Mouse (Mus musculus) heart, embryonic 10.5 days (tissue): ENCODE results near the gene Disc1. TPM values are rescaled to one million over a fixed set of nuclear protein-coding genes. Genes with fewer than 3 reads are reported as not detected.

Experiments used
- DNase-seq: peaks from one replicate; pipeline ENCODE4 v3.0.0-alpha.2; 2017; ENCODE audit warnings: low spot score
- H3K27ac ChIP-seq: fragments of 300-500 bp; sonication (generic); 2 replicates; pipeline ENCODE4 v1.5.1; 2016; ENCODE audit warnings: mild to moderate bottlenecking
- H3K27me3 ChIP-seq: fragments of 300-500 bp; sonication (generic); 2 replicates; pipeline ENCODE4 v1.6.1; 2016; ENCODE audit warnings: mild to moderate bottlenecking; ENCODE audit not compliant: poor library complexity, insufficient read depth, severe bottlenecking
- H3K36me3 ChIP-seq: fragments of 300-500 bp; sonication (generic); 2 replicates; pipeline ENCODE4 v1.6.1; 2016; ENCODE audit warnings: mild to moderate bottlenecking, moderate library complexity
- H3K4me1 ChIP-seq: fragments of 300-500 bp; sonication (generic); 2 replicates; pipeline ENCODE4 v1.6.1; 2016; ENCODE audit warnings: mild to moderate bottlenecking
- H3K4me3 ChIP-seq: fragments of 300-500 bp; sonication (generic); 2 replicates; pipeline ENCODE4 v1.5.1; 2016; ENCODE audit warnings: mild to moderate bottlenecking, moderate library complexity
- H3K9me3 ChIP-seq: fragments of 300-500 bp; sonication (generic); 2 replicates; pipeline ENCODE4 v1.6.1; 2016; ENCODE audit warnings: mild to moderate bottlenecking, moderate library complexity
- WGBS: fragments of 180-500 bp; shearing (Covaris S2); methylation state at CpG from one replicate; pipeline ENCODE4 v1.1.7; 2016; 5-methylcytosine and 5-hydroxymethylcytosine counted together
- polyA plus RNA-seq: library from polyadenylated mRNA; unstranded; fragments of >200 nt; fragmentation: Nextera tagmentation; extraction: Ambion mirVana; gene quantifications from 2 replicates; pipeline ENCODE4 v1.2.1, GENCODE M21; 2016

Disc1 gene
- polyA plus RNA-seq = 2.6 and 2.8 TPM in 2 replicates

DNA sequence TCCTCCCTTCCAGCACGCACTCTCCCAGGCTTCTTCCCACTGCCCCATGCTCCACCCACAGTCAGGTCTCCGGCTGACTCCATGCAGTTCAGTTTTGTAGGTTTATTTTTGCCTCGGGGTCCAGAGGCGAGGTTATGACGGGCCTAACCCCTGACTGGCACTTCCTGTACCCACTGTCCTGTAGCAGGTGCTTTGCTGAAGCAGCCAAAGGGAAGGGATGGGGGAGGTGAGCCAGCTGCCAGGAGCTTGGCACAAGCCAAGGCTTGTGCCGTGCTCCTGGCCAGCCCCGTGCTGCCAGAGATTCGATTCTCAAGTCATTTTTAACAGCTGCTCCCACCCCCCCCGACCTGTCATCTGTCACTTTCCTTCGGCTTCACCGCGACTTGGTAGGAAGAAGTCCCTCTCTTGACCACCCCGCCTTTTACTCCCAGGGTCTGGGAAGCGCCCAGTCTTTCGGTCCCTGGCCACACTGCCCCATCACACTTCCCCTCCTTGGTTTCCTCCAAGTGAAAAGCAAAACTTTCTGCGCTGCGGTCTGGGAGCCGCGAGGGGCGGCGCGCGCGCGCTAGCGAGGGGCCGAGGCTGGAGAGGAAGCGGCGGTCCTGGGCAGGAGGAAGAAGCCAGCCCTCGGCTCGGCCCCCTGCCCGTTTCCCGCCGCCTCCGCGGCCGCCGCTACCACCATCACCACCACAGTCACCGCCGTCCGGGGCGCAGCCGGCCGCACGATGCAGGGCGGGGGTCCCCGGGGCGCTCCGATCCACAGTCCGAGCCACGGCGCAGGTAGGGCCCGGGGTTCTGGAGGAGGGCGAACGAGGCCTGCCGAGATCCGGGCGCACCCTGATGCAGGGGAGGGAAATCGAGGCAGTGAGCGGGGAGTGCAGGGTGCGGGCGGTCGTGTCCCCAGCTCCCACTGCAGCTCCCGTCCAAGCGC is at the start of gene Disc1:
Gene Disc1 (plus strand): TSS at position 691 of the 931 bp plus-strand sequence.
- H3K36me3 ChIP-seq = no peaks in the 10 kb centered on the region
- no peaks in the 10 kb centered on the region for H3K9me3 ChIP-seq
- H3K27ac ChIP-seq = peak within 1 kb of the TSS; percentile 91
- H3K4me3 ChIP-seq = peak within 1 kb of the TSS; percentile 87
- no peak for DNase-seq
- 2% methylated on average over 64 of the region's 65 CpGs for WGBS
- peaks cover 39% of the 10 kb centered on the region for H3K27me3 ChIP-seq
- H3K4me1 ChIP-seq = peaks cover 10% of the 10 kb centered on the region

DNA sequence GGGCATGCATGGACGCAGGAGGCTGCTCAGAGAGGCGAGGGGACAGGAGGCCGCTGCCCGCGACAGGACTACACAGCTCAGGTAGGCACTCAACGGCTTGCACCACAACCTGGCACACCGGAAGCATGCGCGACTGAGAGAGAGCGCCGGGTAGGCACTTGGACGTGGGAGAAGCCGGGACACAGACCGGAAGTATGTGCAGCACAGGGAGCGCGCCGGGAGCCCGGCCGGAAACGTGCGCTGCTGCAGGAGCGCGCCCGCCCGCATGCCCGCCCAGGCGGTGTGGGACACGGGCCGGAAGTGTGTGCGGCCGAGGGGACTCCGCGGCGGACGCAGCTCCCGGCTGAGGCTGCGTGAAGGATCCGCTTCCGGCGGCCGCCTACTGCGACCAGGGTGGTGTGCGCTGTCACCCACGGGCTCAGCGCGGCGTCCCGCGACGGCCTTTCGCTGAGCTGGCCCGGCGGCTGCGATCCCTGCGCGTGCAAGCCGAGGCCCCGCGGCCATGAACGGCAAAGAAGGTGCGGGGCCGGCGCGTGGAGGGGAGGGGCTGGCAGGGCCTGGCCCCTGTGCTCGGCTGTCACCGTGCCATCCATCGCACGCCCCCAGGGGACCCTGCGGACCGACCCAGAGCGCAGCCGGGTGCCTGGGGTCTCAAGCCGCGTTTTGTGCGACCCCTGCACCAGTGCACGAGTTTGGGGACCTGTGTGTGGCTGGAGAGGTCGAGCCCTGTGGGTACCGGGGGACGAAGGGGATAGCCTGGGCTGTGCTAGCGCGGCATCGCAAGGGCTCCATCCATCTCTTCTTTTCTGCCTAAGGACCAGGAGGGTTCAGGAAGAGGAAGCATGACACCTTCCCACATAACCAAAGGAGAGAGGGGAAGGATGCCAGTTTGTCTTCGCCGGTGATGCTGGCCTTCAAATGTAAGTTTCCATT is 41.0 kb upstream of the Disc1 start, which contains the start of gene Tsnax:
Gene Tsnax (plus strand): TSS at position 303 of the 933 bp plus-strand sequence.
- peaks cover 30% of the 10 kb centered on the region for H3K36me3 ChIP-seq
- 3% methylated on average over 84 of the region's 84 CpGs for WGBS

DNA sequence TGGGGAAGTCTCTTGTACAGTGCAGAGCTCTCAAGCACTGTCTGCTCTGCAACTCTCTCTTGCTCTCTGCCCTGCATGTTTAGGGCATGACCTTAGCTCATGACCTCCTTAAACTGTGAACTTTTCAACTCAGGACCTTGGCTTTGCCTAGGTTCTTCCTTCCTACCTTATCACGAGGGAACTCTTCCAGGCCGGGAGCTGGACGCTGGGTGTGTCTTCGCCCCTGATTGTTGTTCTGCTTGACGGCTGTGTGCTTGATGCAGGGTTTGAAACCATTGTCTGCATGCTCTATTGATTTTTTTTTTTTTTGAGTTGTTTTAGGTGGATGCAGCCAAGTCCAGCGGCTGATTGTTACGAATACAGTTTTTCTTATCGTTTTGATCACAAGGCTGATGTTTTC is 29.9 kb upstream of the Disc1 start:
- no peak for DNase-seq
- H3K27me3 ChIP-seq = no peaks in the 10 kb centered on the region
- WGBS = 80% methylated on average over 8 of the region's 8 CpGs
- H3K4me3 ChIP-seq = no peak overlapping the region
- H3K27ac ChIP-seq = no peak overlapping the region
- peaks cover 63% of the 10 kb centered on the region for H3K36me3 ChIP-seq
- no peaks in the 10 kb centered on the region for H3K4me1 ChIP-seq
- H3K9me3 ChIP-seq = no peaks in the 10 kb centered on the region

More for the DNA sequence above, 41.0 kb upstream of the Disc1 start, which contains the start of gene Tsnax:
- H3K27ac ChIP-seq = peak within 1 kb of the TSS; percentile 95
- no peaks in the 10 kb centered on the region for H3K9me3 ChIP-seq
- H3K4me1 ChIP-seq = peaks cover 11% of the 10 kb centered on the region; the same call in 1 of the 2 replicates
- 0 out of 2 replicates have a peak, but pooled peaks cover 4% of the 10 kb centered on the region for H3K27me3 ChIP-seq
- DNase-seq = peak; percentile 95
- peak within 1 kb of the TSS; percentile 99 for H3K4me3 ChIP-seq

DNA sequence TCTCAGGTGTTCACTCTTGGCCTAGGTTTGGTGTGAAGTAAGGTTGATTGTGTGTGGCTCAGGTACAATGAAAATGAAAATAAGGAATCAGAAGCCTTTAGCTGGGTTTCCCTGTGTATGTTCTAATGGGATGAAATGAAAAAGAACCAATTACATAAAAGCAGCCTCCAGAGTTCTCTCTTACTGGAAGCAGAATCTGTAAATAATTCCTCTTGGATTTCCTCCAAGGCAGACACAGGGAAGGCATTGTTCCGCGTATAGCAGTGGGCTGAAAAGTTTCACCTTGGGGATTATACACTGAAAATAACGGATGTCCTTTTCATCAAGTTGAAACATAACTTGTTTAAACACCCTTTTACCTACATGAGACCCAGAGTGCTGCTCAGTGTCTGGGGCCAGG is 26.8 kb upstream of the Disc1 start:
- Histone ChIP-seq H3K4me3 (no peak overlapping the region), H3K27me3 (no peaks in the 10 kb centered on the region)
- 85% methylated on average over 3 of the region's 3 CpGs for WGBS

DNA sequence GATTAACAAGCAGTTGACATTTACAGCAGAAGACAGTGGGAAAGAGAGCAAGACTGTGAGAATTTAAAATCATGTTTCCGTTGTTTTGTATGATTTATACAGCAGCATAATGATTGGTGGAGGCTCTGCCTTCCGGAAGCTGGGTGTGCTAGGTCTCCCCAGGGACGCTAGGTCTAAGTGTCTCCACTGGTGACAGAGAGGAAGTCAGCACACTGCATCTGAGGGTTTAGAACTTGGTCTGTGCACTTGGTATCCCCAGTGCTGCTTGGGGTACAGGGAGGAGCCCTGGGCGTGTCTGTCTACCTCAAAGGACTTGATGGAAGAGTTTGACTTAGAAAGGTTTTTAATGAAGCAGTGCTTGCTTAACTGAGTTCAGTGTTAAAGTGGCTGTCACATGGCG is 25.2 kb upstream of the Disc1 start:
- Histone ChIP-seq H3K36me3 (peaks cover 96% of the 10 kb centered on the region), H3K4me1 (no peaks in the 10 kb centered on the region; the same call in 1 of the 2 replicates), H3K27me3 (no peaks in the 10 kb centered on the region), H3K27ac (no peak overlapping the region), H3K4me3 (no peak overlapping the region), H3K9me3 (no peaks in the 10 kb centered on the region)
- DNase-seq = no peak
- WGBS = 93% methylated on average over 5 of the region's 5 CpGs

More for the DNA sequence above, 26.8 kb upstream of the Disc1 start:
- H3K27ac ChIP-seq = no peak overlapping the region
- H3K36me3 ChIP-seq = peaks cover 83% of the 10 kb centered on the region
- no peak for DNase-seq
- no peaks in the 10 kb centered on the region for H3K4me1 ChIP-seq
- H3K9me3 ChIP-seq = no peaks in the 10 kb centered on the region

DNA sequence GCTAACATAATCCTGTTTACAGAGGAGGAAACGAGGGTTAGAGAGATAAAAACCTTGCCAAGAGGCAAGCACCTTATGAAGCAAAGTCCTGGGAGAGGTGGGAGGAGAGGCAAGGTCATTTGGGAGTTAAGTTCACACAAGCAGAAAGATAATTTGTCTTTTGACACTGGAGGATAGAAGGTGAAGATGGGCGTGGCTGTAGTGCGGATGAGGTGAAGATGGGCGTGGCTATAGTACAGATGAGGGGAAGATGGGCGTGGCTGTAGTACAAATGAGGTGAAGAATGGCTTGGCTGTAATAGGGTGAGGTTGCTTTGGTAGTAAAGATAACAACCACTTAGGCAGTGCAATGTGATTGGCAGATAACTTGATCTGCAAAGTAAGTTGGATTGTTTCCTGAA is 22.7 kb upstream of the Disc1 start:
- Histone ChIP-seq H3K36me3 (peaks cover 85% of the 10 kb centered on the region), H3K9me3 (no peaks in the 10 kb centered on the region), H3K27me3 (no peaks in the 10 kb centered on the region), H3K27ac (no peak overlapping the region), H3K4me1 (no peaks in the 10 kb centered on the region; the same call in 1 of the 2 replicates), H3K4me3 (no peak overlapping the region)
- 73% methylated on average over 5 of the region's 5 CpGs for WGBS
- DNase-seq = no peak

- peak; percentile 81 for DNase-seq
- no peak overlapping the region for H3K27ac ChIP-seq
- H3K27me3 ChIP-seq = no peaks in the 10 kb centered on the region
- no peaks in the 10 kb centered on the region for H3K9me3 ChIP-seq
- H3K4me3 ChIP-seq = no peak overlapping the region
- peaks cover 3% of the 10 kb centered on the region for H3K4me1 ChIP-seq
- 41% methylated on average over 8 of the region's 8 CpGs for WGBS
- H3K36me3 ChIP-seq = peaks cover 83% of the 10 kb centered on the region
Measured at GRCm38 (mm10) chr8:125034669-125035068, 19.3 kb upstream of the Disc1 start.

DNA sequence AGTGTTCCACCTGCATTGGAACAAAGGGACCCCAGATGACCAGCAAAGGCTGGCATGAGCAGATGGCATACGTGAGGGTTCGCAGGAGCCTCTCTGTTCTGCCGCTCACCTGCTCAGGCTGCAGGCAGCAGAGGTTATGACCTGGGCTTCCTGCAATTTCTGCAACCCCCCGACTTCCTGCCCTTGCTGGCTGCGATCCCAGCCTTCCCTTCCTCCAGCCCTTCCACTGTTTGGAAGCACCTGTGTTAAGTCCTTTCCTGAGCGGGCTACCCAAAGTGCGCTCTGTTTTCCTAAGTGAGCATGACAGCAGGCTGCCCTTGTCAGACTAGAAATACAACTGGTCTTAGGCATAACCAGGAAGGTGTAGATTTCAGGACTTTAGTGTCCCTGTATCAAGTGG is 16.9 kb upstream of the Disc1 start:
- WGBS = 79% methylated on average over 7 of the region's 7 CpGs
- H3K36me3 ChIP-seq = peaks cover 68% of the 10 kb centered on the region
- H3K27ac ChIP-seq = no peak overlapping the region

GRCm38 (mm10) chr8:125038731-125039130 is 15.3 kb upstream of the Disc1 start:
- no peak for DNase-seq
- WGBS = 93% methylated on average over 15 of the region's 15 CpGs
- Histone ChIP-seq H3K27ac (no peak overlapping the region), H3K27me3 (no peaks in the 10 kb centered on the region), H3K4me1 (peaks cover 17% of the 10 kb centered on the region), H3K4me3 (no peak overlapping the region), H3K9me3 (no peaks in the 10 kb centered on the region), H3K36me3 (peaks cover 52% of the 10 kb centered on the region)

More for the DNA sequence above, 16.9 kb upstream of the Disc1 start:
- H3K27me3 ChIP-seq = no peaks in the 10 kb centered on the region
- no peak for DNase-seq
- H3K4me3 ChIP-seq = no peak overlapping the region
- peaks cover 17% of the 10 kb centered on the region for H3K4me1 ChIP-seq
- no peaks in the 10 kb centered on the region for H3K9me3 ChIP-seq

GRCm38 (mm10) chr8:125040587-125041375 is 13.2 kb upstream of the Disc1 start:
- H3K27ac ChIP-seq = peak overlapping the region; percentile 44
- no peaks in the 10 kb centered on the region for H3K27me3 ChIP-seq
- 62% methylated on average over 15 of the region's 15 CpGs for WGBS
- peaks cover 17% of the 10 kb centered on the region for H3K4me1 ChIP-seq
- H3K4me3 ChIP-seq = peak overlapping the region; percentile 6; the same call in 1 of the 2 replicates
- peaks cover 43% of the 10 kb centered on the region for H3K36me3 ChIP-seq
- DNase-seq = no peak
- no peaks in the 10 kb centered on the region for H3K9me3 ChIP-seq

- peaks cover 17% of the 10 kb centered on the region for H3K4me1 ChIP-seq
- H3K27me3 ChIP-seq = no peaks in the 10 kb centered on the region
- no peaks in the 10 kb centered on the region for H3K9me3 ChIP-seq
- no peak overlapping the region for H3K27ac ChIP-seq
- no peak overlapping the region for H3K4me3 ChIP-seq
- WGBS = 65% methylated on average over 2 of the region's 2 CpGs
- DNase-seq = no peak
- H3K36me3 ChIP-seq = peaks cover 38% of the 10 kb centered on the region
Measured at GRCm38 (mm10) chr8:125041496-125041895, 12.5 kb upstream of the Disc1 start.

DNA sequence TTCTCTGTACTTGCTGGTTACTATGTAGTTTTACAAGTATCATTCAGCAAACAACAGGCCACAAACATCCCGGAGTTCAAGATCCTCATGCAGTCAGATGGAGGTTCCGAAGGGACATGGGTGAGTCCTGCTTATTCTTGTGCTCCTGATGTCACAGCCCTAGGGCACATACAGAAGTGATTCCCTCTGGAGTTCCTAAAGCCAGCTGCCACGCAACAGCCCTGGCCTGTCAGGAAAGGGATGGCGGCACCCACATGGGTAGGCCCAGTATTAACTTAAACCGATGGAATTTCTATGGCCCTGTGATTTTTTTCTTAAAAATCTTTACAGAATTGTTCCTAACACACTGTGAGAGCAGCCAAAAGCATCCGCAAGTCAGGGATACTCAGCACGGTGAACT is 10.6 kb upstream of the Disc1 start:
- H3K27me3 ChIP-seq = no peaks in the 10 kb centered on the region
- no peak overlapping the region for H3K27ac ChIP-seq
- no peaks in the 10 kb centered on the region for H3K9me3 ChIP-seq
- H3K4me1 ChIP-seq = peaks cover 14% of the 10 kb centered on the region
- 88% methylated on average over 7 of the region's 7 CpGs for WGBS
- no peak for DNase-seq
- H3K36me3 ChIP-seq = peaks cover 21% of the 10 kb centered on the region
- no peak overlapping the region for H3K4me3 ChIP-seq
